Mouse (Mus musculus) left cerebral cortex, adult 9 months (tissue): ENCODE data around the gene Cfap74.

Source experiments
- DNase-seq, 2 experiments: peaks; one replicate each; pipeline ENCODE4 v3.0.0; 2022; ENCODE audit warnings: low spot score in 2 of 2

The Cfap74 gene

DNA sequence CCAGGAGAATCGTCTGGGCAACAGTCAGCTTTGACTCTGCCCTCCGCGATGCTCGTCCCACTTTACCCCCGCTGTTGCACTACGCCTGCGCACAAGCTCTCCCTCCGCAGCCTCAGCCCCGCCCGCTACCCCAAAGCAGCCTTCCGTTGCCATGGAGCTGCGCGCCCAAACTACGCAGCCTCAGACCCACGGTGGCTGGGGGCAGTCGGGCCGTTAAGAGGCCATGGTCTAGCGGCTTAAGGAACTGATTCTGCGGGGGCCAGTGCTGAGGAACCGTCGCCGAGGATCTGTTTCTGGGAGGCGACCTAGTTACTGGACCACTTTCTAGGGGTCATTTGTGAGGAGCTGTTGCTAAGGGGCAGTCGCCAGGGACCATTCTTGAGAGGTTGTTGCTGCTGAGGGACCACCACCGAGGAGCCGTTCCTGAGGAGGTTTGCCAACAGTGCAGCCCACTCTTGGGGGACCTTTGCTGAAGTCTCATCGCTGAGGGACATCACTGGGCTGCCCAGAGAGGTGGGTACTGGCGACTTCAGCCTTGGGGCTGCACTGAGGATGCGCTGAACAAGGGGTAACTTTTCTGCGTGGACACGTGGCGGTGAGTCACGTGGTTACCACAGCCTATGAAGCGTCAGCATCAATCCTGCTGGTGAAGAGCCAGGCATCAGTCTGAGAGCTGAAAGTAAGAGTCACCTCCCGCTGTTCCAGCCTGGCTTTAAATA is at the start of gene Cfap74:
Gene Cfap74 (plus strand): TSS at position 133 of the 719 bp plus-strand sequence.
- peak; percentile 72 to 84 for DNase-seq

DNA sequence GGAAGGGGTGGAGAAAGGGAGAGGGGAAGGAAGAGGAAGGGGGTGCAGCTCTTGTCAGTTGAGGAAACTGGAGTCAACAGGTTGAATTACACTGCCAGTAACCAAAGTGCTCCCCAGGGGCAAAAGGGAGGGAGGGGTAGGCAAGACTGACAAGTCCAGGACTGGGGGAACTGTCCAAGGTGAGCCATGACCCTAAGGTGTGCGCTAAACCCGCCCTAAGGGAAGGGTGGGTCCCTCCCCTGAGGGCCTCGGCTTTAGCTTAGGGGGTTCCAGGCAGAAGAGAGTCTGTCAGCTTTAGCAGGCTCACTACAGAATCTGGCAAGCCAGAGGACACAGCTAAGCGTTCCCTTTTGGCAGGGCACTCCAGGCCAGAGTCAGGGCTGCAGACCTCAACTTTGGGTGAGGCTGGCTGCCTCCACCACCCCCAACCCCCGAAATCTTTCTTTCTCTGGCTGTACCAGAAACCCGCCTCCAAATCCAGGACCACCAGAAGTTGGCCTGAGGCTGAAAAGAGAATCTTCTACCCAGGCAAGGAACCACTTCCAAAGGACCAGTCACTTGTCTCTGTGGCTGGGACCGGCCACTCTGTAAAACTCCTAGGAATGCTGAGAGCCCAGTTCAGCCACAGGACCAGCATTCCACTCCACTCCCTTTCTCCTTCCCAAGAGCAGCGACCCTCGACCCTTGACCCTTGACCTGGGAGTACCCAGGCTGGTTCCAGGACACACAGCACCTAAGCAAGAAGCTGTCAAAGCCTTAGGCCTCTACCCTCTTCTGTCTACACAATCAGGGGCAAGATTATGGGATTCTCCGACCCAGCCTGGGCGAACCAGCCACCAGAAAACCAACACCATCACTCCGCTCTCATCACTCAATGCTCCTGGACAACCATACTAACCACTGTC is 49.2 kb upstream of the Cfap74 start:
- DNase-seq, result no peak

DNA sequence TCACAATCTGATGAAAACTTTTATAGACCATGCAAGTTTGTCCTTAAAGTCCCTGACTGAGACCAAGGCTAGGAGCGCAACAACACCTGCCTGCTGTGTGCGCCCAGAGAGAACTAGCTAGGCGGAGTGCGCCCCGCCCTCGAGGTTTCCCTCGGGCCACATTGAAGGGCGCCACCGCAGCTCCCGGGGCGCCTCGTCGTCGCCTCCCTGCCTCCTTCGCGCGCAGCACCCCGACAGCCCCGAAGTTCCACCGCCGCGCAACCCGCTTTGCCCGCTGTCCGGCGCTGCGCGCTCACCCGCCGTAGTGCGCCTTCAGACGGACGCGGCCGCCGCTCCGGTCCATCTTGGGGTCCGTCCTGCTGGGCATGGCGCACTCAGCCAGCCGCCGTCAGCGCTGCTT is 48.1 kb upstream of the Cfap74 start:
- no peak for DNase-seq

DNA sequence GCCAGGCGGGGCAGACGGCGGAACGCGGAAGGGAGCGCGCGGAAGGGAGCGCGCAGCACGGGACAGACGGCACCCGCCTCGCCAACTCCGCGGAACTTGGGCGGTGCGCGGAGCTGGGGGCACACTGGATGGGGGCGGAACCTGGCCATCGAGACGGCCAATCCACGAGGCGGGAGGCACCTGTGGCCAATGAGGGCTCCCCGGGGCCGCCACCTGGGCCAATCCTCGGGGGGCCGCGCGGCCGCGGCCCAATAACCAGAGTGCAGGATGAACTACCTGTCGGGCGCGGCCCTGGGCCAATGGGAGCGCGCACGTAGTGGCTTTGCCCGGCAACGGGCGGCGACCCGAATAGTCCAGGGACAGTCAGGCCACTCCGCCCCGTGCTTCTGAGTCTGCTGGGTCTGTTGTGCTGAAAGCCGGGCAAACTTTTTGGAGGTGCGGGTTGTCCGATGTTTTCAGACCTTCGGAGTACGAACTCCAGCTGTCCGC is 47.6 kb upstream of the Cfap74 start, which contains the start of gene Prkcz:
Gene Prkcz (minus strand): TSS at position 59 of the 489 bp plus-strand sequence.
- peak in 1 of 2 experiments; percentile 65 for DNase-seq

DNA sequence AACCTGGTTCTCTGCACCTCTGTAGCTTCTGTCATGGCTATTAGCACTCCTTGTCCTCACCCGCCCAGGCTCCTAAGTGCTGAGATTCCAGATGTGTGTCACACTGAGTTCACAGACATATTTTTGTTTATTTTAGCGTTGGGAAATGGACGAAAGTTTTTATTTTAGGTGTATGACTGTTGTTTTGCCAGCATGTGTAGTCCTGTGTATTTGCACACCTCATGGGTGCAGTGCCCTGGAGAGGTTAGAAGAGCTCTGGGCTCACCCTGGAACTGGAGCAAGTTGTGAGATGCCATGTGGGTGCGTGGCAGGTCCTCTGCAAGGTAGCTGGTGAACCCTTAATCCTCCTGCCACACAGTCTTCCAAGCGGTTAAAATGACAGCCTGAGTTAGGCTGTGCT is 46.5 kb upstream of the Cfap74 start:
- DNase-seq, result no peak

DNA sequence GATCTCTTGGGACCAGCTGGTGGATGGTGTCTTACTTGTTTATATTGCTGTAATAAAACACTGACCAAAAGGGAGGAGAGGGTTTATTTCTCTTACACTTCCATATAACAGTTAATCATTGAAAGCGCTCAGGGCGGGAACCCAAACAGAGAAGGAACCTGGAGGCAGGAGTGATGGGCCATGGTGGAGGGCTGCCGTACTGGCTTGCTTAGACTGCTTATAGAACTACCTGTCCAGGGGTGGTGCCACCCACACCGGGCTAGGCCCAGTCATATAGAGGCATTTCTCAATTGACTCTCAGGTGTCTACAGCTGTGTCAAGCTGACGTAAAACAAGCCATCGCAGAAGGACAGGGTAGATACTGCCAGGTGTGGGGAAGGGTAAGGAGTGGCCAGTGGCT is 42.2 kb upstream of the Cfap74 start:
- no peak for DNase-seq

DNA sequence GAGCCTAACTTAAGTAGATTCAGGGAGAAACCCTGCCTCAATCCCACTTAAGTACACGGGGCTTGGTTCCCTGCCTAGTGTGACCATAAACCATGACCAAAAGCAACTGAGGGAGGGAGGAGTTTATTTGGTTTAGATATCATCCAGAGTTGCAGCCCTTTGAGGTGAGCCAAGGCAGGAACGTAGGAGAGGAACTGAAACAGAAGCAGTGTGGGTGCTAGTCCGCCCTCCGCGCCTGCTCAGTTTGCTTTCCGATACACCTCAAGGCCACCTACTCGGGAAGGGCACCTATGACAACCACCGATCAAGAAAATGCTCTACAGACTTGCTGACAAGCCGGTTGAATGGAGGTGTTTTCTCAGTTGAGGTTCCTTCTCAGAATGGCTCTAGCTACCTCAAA is 41.3 kb upstream of the Cfap74 start:
- no peak for DNase-seq

DNA sequence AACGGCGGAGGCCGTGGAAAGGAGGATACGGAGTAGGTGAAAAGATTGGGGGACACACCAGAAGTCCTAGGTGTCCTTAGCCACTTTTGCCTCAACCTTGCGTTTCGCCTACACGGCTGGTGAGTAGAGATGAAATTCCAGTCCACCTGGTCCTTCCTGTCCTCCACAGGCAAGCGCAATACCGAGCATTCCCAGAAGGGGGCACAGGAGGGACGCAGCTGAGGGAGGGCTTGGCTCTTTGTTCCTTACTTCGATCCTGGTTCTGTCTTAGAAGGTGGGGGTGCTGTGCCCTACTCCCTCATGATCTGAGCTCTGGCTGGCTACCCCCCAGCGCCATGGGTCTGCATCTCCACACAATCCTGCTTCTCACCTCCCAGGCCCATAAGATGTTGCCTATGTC is 40.3 kb upstream of the Cfap74 start:
- peak in 1 of 2 experiments; percentile 88 for DNase-seq

DNA sequence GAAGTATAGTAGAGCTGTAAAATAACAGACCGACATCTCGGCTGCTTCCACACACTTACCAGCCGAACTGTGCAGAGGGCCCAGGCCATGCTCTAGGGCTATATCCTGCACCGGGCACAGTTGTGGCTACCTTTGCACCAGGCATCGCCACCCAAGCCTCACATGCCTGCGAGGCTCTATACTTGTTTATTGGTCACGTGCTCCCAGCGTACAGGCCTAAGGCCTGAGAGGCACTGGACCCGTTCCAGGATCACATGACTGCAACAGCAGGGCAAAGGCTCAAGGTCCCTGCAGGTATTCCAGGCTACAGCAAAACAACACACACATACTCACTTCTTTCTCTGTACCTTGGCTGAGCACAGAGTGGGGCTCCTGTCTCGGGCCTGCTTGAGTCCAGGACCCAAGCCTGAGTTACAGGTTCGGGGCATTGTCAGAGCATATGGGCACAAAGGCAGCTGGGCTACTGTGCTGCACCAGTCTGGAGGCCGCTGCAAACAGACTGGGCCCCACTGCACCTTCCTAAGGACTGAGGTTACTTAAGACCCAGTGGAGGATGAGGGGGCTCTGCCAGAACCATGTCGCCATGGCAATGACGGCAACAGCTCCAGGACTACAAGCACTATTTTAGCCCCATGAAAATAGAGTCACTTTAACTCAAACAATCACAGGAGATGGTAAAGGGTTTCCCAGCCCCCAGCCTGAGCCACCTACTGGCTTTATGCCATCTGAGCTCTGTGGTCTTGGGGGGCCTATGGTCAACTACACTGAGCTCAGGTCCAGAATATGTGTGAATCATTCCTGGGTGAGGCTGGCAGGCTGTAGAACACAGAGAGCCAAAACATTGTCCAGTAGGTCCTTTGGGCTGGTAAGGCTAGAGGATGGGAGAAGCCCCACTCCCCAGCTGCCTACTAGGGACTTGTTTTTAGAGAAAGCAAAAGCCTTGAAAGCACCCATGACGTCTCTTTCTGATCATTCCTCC is 38.0 kb upstream of the Cfap74 start:
- no peak for DNase-seq

DNA sequence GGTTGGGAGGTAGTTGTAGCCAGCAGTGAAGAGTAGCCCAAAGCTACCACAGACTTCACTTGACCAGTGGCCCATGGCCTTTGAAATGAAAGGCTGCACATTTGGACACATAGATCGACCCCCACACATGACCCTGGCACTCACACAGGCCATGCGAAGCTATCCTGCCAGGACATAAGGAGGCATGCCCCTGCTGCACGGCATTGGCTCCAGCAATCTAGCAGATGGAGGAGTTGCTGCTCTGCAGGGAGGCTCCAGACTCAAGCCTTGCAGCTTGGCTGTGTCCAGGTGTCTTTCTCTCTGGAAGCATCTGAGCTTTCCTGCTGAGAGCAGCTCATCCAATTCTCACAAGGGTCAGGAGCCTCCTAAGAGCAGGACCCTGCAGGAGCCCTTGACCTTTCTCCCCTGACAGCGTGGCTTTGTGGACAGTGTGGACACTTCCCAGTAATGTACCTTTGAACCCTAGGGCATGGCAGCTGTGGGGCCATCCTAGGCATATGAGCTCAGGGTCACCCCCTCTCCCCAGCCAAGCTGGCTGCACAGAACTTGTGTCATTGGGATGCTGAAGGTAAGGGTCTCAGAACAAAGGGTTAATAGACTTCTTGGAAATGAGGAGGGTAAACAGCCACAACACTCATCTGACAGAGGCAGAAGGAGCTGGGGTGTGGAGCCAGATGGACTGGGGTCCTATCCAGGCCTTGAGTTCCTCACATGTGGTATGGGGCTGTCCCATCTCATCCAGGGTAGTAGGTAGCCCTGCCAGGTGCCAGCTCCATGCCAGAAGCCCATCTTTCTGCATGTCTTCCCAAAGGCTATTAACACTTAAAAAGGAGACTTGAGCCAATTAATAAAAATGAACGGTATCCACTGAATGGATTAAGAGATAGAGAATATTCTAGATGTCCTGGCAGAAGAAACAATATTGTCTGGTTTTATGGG is 36.9 kb upstream of the Cfap74 start:
- DNase-seq, result no peak

DNA sequence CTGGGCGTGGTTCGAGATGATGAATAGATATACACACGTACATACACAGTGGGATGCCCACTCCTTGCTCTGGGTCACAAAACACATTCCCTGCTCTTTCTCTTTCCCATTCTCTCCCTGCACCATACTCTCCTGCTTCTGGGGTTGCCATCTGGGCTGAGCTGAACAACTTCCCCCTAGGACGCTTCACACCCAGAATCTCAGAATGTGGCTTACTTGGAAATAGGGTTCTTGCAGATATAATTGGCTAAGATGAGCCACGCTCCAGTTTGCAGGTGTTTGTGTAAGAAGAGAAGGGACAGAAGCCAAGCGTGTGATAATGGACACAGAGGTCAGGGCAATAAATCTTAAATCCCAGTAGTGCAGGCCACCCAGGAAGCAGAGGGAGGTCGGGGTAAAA is 27.0 kb upstream of the Cfap74 start:
- DNase-seq, result no peak

DNA sequence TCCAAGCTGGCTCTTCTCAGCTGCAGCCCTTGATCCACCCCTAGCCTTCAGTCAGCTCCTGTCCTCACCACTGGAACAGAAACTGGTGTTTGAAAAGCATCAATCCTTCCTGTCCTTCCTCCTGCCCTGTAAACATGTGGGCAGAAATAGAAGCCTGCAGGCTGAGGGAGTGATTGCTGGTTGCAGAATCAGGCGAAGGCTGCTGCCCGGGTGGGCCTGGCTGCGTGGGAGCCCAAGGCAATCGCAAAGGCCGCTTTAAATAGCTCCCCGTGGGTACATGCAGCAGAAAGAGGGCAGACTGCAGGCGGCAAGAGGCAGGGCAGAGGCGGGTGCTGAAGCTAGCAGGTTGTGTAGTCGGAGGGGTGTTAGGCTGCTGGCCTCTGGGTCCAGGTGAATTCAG is 26.2 kb upstream of the Cfap74 start:
- DNase-seq, result peak; percentile 69 to 81

DNA sequence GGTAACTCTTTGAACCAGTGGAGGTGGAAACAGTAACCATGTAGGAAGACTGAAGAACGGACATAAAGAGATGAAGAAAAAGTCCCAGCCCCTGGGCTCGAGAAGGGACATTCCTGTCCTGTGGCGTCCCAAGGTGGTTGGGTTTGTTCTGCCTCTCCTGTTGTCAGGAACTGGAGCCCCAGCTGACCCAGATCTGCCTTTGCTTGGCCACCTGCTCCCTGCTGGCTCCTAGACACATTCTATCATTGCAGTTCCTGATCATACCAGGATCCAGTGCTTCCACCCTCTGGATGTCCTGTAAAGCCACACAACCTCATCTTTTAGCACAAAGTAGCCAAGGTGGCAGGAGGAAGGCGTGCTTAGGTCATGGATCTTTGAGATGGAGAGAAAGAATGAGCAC is 25.7 kb upstream of the Cfap74 start:
- no peak for DNase-seq

DNA sequence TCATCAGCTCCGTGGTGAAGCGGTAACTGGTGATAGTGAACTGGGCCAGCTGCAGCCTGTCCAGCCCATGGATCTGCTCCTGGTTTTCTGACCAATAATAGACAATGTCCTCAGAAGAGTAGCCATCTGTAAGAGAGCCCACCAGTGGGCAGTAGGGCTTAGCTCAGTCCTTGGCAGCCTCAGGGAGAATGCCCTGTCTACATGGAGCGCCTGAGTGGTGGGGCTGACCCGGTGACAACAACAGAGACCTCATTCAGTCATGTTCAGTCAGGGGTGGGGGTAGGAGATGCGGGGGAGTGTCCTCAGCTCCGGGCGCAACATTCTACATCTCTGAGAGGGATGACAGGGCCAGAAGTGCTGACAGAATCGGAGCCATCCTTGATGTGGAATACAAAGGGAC is 21.8 kb upstream of the Cfap74 start:
- no peak for DNase-seq

DNA sequence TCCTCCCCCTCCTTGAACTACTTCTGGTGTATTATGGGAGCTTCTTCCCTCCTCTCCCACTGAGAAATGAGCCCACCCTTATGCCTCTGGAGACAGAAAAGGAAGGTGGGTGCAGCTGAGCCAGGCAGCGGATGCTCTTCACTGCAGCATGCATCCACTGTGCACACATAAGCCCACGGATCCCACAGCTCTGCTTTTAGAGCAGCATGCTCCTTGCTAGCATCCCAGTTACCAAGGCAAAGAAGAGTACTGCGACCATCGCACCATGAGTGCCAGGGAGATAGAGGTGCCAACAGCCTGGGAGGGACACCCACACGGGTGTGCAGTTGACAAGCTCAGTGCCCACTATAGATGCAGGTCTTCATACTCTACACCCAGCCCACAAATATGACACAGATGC is 13.5 kb upstream of the Cfap74 start:
- peak; percentile 73 to 82 for DNase-seq

DNA sequence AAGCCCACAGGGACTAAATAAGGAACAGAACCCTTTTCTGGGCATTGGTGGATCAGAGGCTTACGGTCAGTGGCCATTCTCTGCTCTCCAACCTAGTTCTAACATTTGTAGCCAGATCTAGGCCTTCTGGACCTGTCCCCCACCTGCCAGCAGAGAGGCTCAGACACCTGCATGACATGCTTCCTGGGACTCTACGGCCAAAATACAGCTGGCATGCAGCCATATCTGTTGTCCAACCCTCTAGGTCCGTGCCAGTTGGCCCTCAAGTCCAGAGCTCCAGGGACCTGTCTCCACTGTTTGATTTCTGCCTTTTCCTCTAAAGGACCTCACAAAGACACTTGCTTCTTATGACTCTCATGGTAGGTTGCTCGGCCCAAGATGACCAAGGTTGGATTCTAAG is 12.2 kb upstream of the Cfap74 start:
- no peak for DNase-seq

DNA sequence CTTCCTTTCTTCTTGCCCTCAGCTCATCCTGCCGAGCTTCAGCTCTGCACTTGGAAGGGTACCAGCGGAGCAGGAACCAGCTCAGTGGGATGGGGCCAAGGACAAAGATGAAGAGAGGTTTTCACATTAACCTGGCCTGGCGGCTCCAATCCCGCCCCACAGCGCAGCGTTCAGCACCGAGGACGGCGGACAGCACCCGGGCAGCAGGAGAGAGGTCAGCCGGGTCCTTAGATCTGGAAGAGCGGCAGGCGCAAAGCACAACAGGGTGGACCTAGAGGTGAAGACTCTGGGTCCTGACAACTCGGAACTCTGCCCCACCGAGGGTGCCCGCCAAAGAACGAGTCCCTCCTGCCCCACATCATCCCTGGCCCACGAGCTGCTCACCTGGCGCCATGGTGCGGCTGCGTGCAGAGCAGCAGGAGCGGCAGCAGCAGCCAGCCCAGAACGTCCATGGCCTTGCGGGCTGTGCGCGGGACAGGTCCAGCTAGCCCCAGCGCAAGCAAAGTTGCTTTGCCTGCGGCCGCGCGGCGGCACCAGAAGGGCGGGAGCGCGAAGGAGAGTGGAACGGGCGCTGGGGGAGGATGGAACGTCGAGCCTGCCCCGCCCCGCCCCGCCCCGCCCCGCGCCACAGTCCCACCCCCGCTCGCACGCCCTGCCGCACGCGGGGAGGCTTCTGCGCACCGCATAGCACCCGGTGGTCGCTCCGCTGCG is 11.3 kb upstream of the Cfap74 start, which contains the start of gene Gabrd:
Gene Gabrd (minus strand): TSS at position 602 of the 711 bp plus-strand sequence.
- DNase-seq, result peak in 1 of 2 experiments; percentile 43

DNA sequence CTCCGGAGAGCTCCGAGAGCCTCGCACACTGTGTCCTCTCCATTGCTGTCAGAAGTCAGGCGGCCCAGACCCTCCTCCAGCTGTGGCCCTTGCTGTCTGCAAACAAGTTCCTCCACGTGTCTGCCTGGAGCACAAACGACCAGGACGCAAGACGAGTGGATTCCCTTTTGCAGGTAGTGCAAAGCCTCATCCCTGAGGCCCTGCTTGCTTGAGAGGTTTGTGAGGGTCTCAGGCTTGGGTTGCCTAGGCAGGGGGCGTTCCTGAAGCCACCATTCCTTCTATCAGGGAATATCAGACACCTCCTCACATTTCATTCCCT is 10.8 kb upstream of the Cfap74 start:
- peak in 1 of 2 experiments; percentile 10 for DNase-seq

DNA sequence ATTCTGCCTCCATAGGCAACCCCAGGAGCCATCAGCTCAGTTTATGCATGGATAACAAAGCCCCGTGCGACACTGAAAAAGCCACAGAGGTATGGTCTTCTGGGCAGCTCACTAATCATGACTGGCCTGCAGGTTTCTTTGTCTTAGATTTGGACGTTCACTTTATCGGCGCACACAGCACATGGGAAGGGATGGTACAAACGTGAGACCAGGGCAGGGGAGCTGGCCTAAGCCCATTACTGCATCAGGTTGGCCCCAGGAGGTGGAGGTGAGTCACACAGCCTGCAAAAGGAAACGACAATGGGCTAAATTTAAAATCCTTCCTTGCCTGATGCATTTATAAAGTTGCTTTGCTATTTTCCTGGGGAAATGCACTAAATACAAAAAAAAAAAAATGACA is 7.9 kb upstream of the Cfap74 start:
- DNase-seq, result no peak

DNA sequence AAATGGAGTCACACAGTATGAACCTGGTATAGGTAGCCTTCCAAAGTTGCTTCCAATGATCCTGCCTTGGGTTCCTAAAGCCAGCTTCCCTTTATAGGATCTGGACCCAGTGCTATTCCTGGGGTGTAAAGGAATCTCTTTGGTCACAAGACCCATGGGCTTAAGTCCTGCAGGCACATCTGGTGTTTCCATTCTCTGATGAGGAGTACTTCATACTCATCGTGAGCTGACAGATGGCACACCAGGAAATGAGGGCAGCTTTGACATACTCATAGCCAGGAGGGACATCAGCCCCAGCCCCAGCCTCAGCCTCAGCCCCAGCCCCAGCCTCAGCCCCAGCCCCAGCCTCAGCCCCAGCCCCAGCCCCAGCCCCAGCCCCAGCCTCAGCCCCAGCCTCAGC is 6.5 kb upstream of the Cfap74 start:
- no peak for DNase-seq
